Comparison of ENCODE assay signal across 8 mouse cellular contexts in genomic region chr5:113844721-113845120, GRCm38 (mm10). TPM values are rescaled to one million over a fixed set of nuclear protein-coding genes. Genes with fewer than 3 reads are reported as not detected.
DNase-seq lines count a peak whose midpoint lies in the region; ATAC-seq and TF ChIP-seq lines count a peak whose summit lies in the region.

No protein-coding gene starts in this region.

- peak; percentile 59 for TF ChIP-seq CTCF in liver, adult 2 months (IDR thresholded peaks at IDR 0.05; ENCODE audit: low read depth, low read length)

- H3K4me1 ChIP-seq in hindbrain, embryonic 10.5 days (replicated peaks): no peaks in the 10 kb centered on the region; the same call in 1 of the 2 replicates
- no peaks in the 10 kb centered on the region; the same call in 1 of the 2 replicates for H3K4me1 ChIP-seq in hindbrain, embryonic 12.5 days
- peaks cover 5% of the 10 kb centered on the region; the same call in 1 of the 2 replicates for H3K4me1 ChIP-seq in intestine, embryonic 14.5 days (replicated peaks; ENCODE audit: control insufficient read depth, insufficient read depth, low read length)
- H3K4me1 ChIP-seq in liver, adult 2 months (ENCODE audit: control insufficient read depth, insufficient read depth, low read length): no peaks in the 10 kb centered on the region

- 0 out of 2 replicates have a peak overlapping the region, but pooled peaks have one; percentile 18 for H3K27ac ChIP-seq in hindbrain, embryonic 10.5 days
- no peak overlapping the region for H3K27ac ChIP-seq in hindbrain, embryonic 12.5 days
- H3K27ac ChIP-seq in intestine, embryonic 14.5 days (ENCODE audit: low read depth): peak overlapping the region; percentile 27; the same call in 1 of the 2 replicates
- H3K27ac ChIP-seq in liver, adult 2 months (replicated peaks; ENCODE audit: insufficient read depth, low read depth, low read length): no peak overlapping the region

- H3K4me2 ChIP-seq in hindbrain, embryonic 12.5 days (replicated peaks): no peak overlapping the region
- H3K4me2 ChIP-seq in intestine, embryonic 14.5 days (ENCODE audit: low read length): no peak overlapping the region

- ATAC-seq in hindbrain, embryonic 12.5 days (ENCODE audit: low FRiP score): no peak
- ATAC-seq in activated CD4-positive, CD25-positive, alpha-beta regulatory T cell, adult 4 months: peak; percentile 72
- peak; percentile 45 for ATAC-seq in erythroblast, adult 5-6 weeks (replicated peaks; ENCODE audit: low FRiP score, poor library complexity, severe bottlenecking)
- ATAC-seq in intestine, embryonic 14.5 days (replicated peaks; ENCODE audit: low FRiP score, low TSS enrichment, low read depth): no peak

- H3K4me3 ChIP-seq in hindbrain, embryonic 10.5 days: no peak overlapping the region
- no peak overlapping the region for H3K4me3 ChIP-seq in hindbrain, embryonic 12.5 days
- no peak overlapping the region for H3K4me3 ChIP-seq in intestine, embryonic 14.5 days (ENCODE audit: low read depth, low read length)
- H3K4me3 ChIP-seq in liver, adult 2 months (ENCODE audit: insufficient read depth, low read depth, low read length): no peak overlapping the region

- H3K27me3 ChIP-seq in hindbrain, embryonic 10.5 days (ENCODE audit: insufficient read depth, poor library complexity, severe bottlenecking): no peaks in the 10 kb centered on the region
- no peaks in the 10 kb centered on the region for H3K27me3 ChIP-seq in hindbrain, embryonic 12.5 days
- H3K27me3 ChIP-seq in intestine, embryonic 14.5 days (replicated peaks; ENCODE audit: control insufficient read depth, insufficient read depth, low read length): no peaks in the 10 kb centered on the region
- no peaks in the 10 kb centered on the region for H3K27me3 ChIP-seq in liver, adult 2 months (ENCODE audit: control insufficient read depth, insufficient read depth, low read length)

- H3K79me2 ChIP-seq in liver, adult 2 months (ENCODE audit: control insufficient read depth, insufficient read depth, low read length): no peaks in the 10 kb centered on the region

- DNase-seq in hindbrain, embryonic 10.5 days (ENCODE audit: low spot score): peak; percentile 32
- peak; percentile 71 for DNase-seq in intestine, embryonic 14.5 days (ENCODE audit: low spot score)
- DNase-seq in liver, adult 2 months (ENCODE audit: extremely low read depth, low read depth, low spot score): no peak
- DNase-seq in ovary, postnatal 10 days (ENCODE audit: low spot score): peak; percentile 47
- DNase-seq in thymus, postnatal 25 days: peak; percentile 92

- H3K9ac ChIP-seq in hindbrain, embryonic 12.5 days: no peak overlapping the region
- no peak overlapping the region for H3K9ac ChIP-seq in intestine, embryonic 14.5 days (ENCODE audit: low read length)
- no peak overlapping the region for H3K9ac ChIP-seq in liver, adult 2 months (ENCODE audit: low read depth, low read length)

- WGBS in hindbrain, embryonic 10.5 days: 75% methylated on average over 7 of the region's 7 CpGs
- WGBS in hindbrain, embryonic 12.5 days: 72% methylated on average over 7 of the region's 7 CpGs
- WGBS in intestine, embryonic 14.5 days: 58% methylated on average over 7 of the region's 7 CpGs
- 70% methylated on average over 7 of the region's 7 CpGs for whole genome bisulfite sequencing in liver, adult 2 months

- TF ChIP-seq POLR2A in liver, adult 2 months (IDR thresholded peaks at IDR 0.05; ENCODE audit: extremely low read depth, insufficient read depth, low read length): no peak

- peaks cover 99% of the 10 kb centered on the region for H3K36me3 ChIP-seq in hindbrain, embryonic 10.5 days
- H3K36me3 ChIP-seq in hindbrain, embryonic 12.5 days: peaks cover 81% of the 10 kb centered on the region
- peaks cover 83% of the 10 kb centered on the region for H3K36me3 ChIP-seq in intestine, embryonic 14.5 days (ENCODE audit: control insufficient read depth, insufficient read depth, low read length)
- peaks cover 7% of the 10 kb centered on the region for H3K36me3 ChIP-seq in liver, adult 2 months (ENCODE audit: control insufficient read depth, insufficient read depth, low read length)

- H3K9me3 ChIP-seq in hindbrain, embryonic 10.5 days: no peaks in the 10 kb centered on the region
- H3K9me3 ChIP-seq in hindbrain, embryonic 12.5 days (replicated peaks): no peaks in the 10 kb centered on the region
- no peaks in the 10 kb centered on the region for H3K9me3 ChIP-seq in intestine, embryonic 14.5 days (ENCODE audit: control insufficient read depth, low read length)

RNA-seq across cellular contexts. Expression of gene Selplg, which starts 12.3 kb away (rescaled TPM):
- 1.3 and 1.7 TPM in 2 replicates for polyA plus RNA-seq in hindbrain, embryonic 10.5 days (2016; fragmentation: Nextera tagmentation; extraction: Ambion mirVana)
- 1.3 and 2.3 TPM in 2 replicates for polyA plus RNA-seq in hindbrain, embryonic 12.5 days (2016; fragmentation: Nextera tagmentation; extraction: Ambion mirVana)
- 100 to 1,000 TPM; 629 to 698 TPM for polyA plus RNA-seq in activated CD4-positive, CD25-positive, alpha-beta regulatory T cell, adult 4 months (2017; shearing (Covaris generic))
- total RNA-seq in erythroblast, adult 5-6 weeks (2015; ENCODE audit: low replicate concordance): 85.1 and 133 TPM in 2 replicates
- total RNA-seq in erythroblast, adult 5-6 weeks (2017; ENCODE audit: low replicate concordance): 30.2 and 34.8 TPM in 2 replicates
- polyA plus RNA-seq in intestine, embryonic 14.5 days (2014; fragmentation: Nextera tagmentation; extraction: Ambion mirVana): 4.0 and 4.7 TPM in 2 replicates
- 1.1 and 2.3 TPM in 2 replicates for total RNA-seq in liver, adult 2 months (2014; rRNA removed)
- 5.4 and 6.2 TPM in 2 replicates for polyA plus RNA-seq in liver, adult 2 months (2012; rRNA removed)

RNA-seq across cellular contexts. Expression of gene Tmem119, which starts 44.4 kb away (rescaled TPM):
- 34.4 and 46.0 TPM in 2 replicates for polyA plus RNA-seq in hindbrain, embryonic 10.5 days (2016; fragmentation: Nextera tagmentation; extraction: Ambion mirVana)
- 41.0 and 44.1 TPM in 2 replicates for polyA plus RNA-seq in hindbrain, embryonic 12.5 days (2016; fragmentation: Nextera tagmentation; extraction: Ambion mirVana)
- not detected for polyA plus RNA-seq in activated CD4-positive, CD25-positive, alpha-beta regulatory T cell, adult 4 months (2017; shearing (Covaris generic))
- total RNA-seq in erythroblast, adult 5-6 weeks (2015; ENCODE audit: low replicate concordance): 2.7 TPM in 1 of 2 replicates, not detected in the other
- total RNA-seq in erythroblast, adult 5-6 weeks (2017; ENCODE audit: low replicate concordance): 1.1 TPM in 1 of 2 replicates, not detected in the other
- 41.9 and 46.1 TPM in 2 replicates for polyA plus RNA-seq in intestine, embryonic 14.5 days (2014; fragmentation: Nextera tagmentation; extraction: Ambion mirVana)
- total RNA-seq in liver, adult 2 months (2014; rRNA removed): 0.27 and 0.46 TPM in 2 replicates
- polyA plus RNA-seq in liver, adult 2 months (2012; rRNA removed): 0.73 and 0.83 TPM in 2 replicates

Comparison
In these comparisons a context has a peak if more than half of its experiments do, and no peak if none do; other contexts are left out.
1. H3K27ac ChIP-seq: peak in hindbrain, embryonic 10.5 days (single experiment) and intestine, embryonic 14.5 days (single experiment); none in hindbrain, embryonic 12.5 days (single experiment) and liver, adult 2 months (single experiment).
2. ATAC-seq: peak in activated CD4-positive, CD25-positive, alpha-beta regulatory T cell, adult 4 months (single experiment) and erythroblast, adult 5-6 weeks (single experiment); none in hindbrain, embryonic 12.5 days (single experiment) and intestine, embryonic 14.5 days (single experiment).
3. RNA of gene Selplg, which starts 12.3 kb away (polyA plus RNA-seq): 629 to 698 TPM in activated CD4-positive, CD25-positive, alpha-beta regulatory T cell, adult 4 months; 5.4 to 6.2 TPM in liver, adult 2 months, 4.0 to 4.7 TPM in intestine, embryonic 14.5 days, 1.3 to 1.7 TPM in hindbrain, embryonic 10.5 days and 1.3 to 2.3 TPM in hindbrain, embryonic 12.5 days; every median in the first group is over 10 times any median in the second.
4. RNA of gene Tmem119, which starts 44.4 kb away (polyA plus RNA-seq): 34.4 to 46.0 TPM in hindbrain, embryonic 10.5 days, 41.9 to 46.1 TPM in intestine, embryonic 14.5 days and 41.0 to 44.1 TPM in hindbrain, embryonic 12.5 days; 0.73 to 0.83 TPM in liver, adult 2 months and not detected in activated CD4-positive, CD25-positive, alpha-beta regulatory T cell, adult 4 months; every median in the first group is over 10 times any median in the second.